Mouse (Mus musculus) intestine, postnatal 0 days (tissue): Measurements from ENCODE around the gene Olfr799. TPM values are rescaled to one million over a fixed set of nuclear protein-coding genes. Genes with fewer than 3 reads are reported as not detected.

Source experiments
- ATAC-seq: fragments of 200-750 bp; cut with Nextera tagmentation; 2 replicates; pipeline ENCODE4 v1.8.0; 2017; ENCODE audit warnings: mild to moderate bottlenecking, moderate TSS enrichment, moderate library complexity
- H3K27ac ChIP-seq: fragments of 300-500 bp; sonication (generic); 2 replicates; pipeline ENCODE4 v1.5.1; 2014; ENCODE audit warnings: mild to moderate bottlenecking, low read depth, low read length, moderate library complexity
- H3K27me3 ChIP-seq: fragments of 300-500 bp; sonication (generic); replicated peaks from 2 replicates; pipeline ENCODE4 v1.6.1; 2014; ENCODE audit warnings: low read length, mixed read lengths; ENCODE audit not compliant: control insufficient read depth, insufficient read depth
- H3K36me3 ChIP-seq: fragments of 300-500 bp; sonication (generic); 2 replicates; pipeline ENCODE4 v1.6.1; 2014; ENCODE audit warnings: mild to moderate bottlenecking, moderate library complexity; ENCODE audit not compliant: control insufficient read depth, insufficient read depth
- H3K4me1 ChIP-seq: fragments of 300-500 bp; sonication (generic); replicated peaks from 2 replicates; pipeline ENCODE4 v1.6.1; 2014; ENCODE audit warnings: antibody characterized with exemption, low read length, mixed read lengths; ENCODE audit not compliant: control insufficient read depth, insufficient read depth
- H3K4me2 ChIP-seq: fragments of 300-500 bp; sonication (generic); replicated peaks from 2 replicates; pipeline ENCODE4 v1.6.1; 2014; ENCODE audit warnings: low read depth, mild to moderate bottlenecking, moderate library complexity
- H3K4me3 ChIP-seq: fragments of 300-500 bp; sonication (generic); 2 replicates; pipeline ENCODE4 v1.5.1; 2014; ENCODE audit warnings: low read depth, low read length
- H3K9ac ChIP-seq: fragments of 300-500 bp; sonication (generic); 2 replicates; pipeline ENCODE4 v1.6.1; 2014; ENCODE audit warnings: mild to moderate bottlenecking, low read depth, low read length
- H3K9me3 ChIP-seq: fragments of 300-500 bp; sonication (generic); 2 replicates; pipeline ENCODE4 v1.6.1; 2016; ENCODE audit warnings: mixed run types; ENCODE audit not compliant: control insufficient read depth
- CTCF ChIP-seq: sonication (generic); IDR thresholded peaks from 2 replicates; pipeline ENCODE4 v1.5.1; 2016; ENCODE audit warnings: low read depth, mild to moderate bottlenecking, control low read depth, antibody characterized with exemption, moderate library complexity
- WGBS: fragments of 180-500 bp; shearing (Covaris S2); extraction: QIAGEN DNeasy Blood & Tissue Kit; methylation state at CpG from one replicate; pipeline ENCODE4 v1.1.7; 2014; 5-methylcytosine and 5-hydroxymethylcytosine counted together
- polyA plus RNA-seq: library from polyadenylated mRNA; unstranded; fragments of >200 nt; fragmentation: Nextera tagmentation; extraction: Ambion mirVana; gene quantifications from 2 replicates; pipeline ENCODE4 v1.2.1, GENCODE M21; 2015

Olfr799 gene
- polyA plus RNA-seq, result not detected in 2 replicates

GRCm38 (mm10) chr10:129637184-129637583, at the start of gene Olfr799:
Gene Olfr799 (plus strand): TSS chr10:129637484.
- Histone ChIP-seq H3K4me2 (no peak within 1 kb of the TSS), H3K27me3 (no peaks in the 10 kb centered on the region), H3K4me1 (no peaks in the 10 kb centered on the region), H3K9ac (no peak within 1 kb of the TSS), H3K27ac (no peak within 1 kb of the TSS), H3K36me3 (no peaks in the 10 kb centered on the region), H3K9me3 (no peaks in the 10 kb centered on the region), H3K4me3 (no peak within 1 kb of the TSS)
- no peak for TF ChIP-seq CTCF
- WGBS, result 27% methylated on average over 1 of the region's 1 CpGs
- ATAC-seq, result no peak

GRCm38 (mm10) chr10:129612470-129612869, 24.8 kb upstream of the Olfr799 start, which contains the start of gene Olfr796:
Gene Olfr796 (minus strand): TSS chr10:129612570.
- Histone ChIP-seq H3K27me3 (no peaks in the 10 kb centered on the region), H3K36me3 (no peaks in the 10 kb centered on the region), H3K9ac (no peak within 1 kb of the TSS), H3K4me3 (no peak within 1 kb of the TSS), H3K4me2 (no peak within 1 kb of the TSS), H3K9me3 (no peaks in the 10 kb centered on the region), H3K4me1 (no peaks in the 10 kb centered on the region), H3K27ac (no peak within 1 kb of the TSS)
- WGBS, result 91% methylated on average over 1 of the region's 1 CpGs
- no peak for ATAC-seq
- TF ChIP-seq CTCF, result no peak

DNA sequence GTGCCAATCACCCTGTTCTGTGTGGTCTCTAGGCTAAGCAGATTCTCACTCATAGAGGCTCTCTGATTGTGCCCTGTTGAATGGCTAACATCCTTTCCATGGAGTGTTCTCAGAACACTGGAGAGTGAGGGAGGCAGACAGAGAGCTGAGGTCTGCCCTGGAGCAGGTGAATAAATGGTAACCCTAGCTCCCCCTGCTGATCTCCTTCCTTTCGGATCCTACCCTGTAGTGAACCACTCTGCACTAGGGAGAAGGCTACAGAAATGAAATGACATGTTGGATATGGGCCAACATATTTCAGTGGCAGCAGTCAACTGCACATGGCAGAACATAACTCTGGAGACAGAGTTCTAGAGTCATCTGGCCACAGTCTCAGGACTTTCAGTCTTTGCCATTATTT, 15.6 kb upstream of the Olfr799 start:
- no peak for TF ChIP-seq CTCF
- ATAC-seq, result no peak
- no peaks in the 10 kb centered on the region for H3K9me3 ChIP-seq

GRCm38 (mm10) chr10:129623251-129623650, 14.0 kb upstream of the Olfr799 start:
- H3K4me2 ChIP-seq, result no peak overlapping the region
- TF ChIP-seq CTCF, result no peak
- no peak for ATAC-seq
- no peak overlapping the region for H3K4me3 ChIP-seq
- H3K27ac ChIP-seq, result no peak overlapping the region
- H3K9me3 ChIP-seq, result no peaks in the 10 kb centered on the region
- no peaks in the 10 kb centered on the region for H3K27me3 ChIP-seq
- H3K36me3 ChIP-seq, result no peaks in the 10 kb centered on the region
- no peak overlapping the region for H3K9ac ChIP-seq
- H3K4me1 ChIP-seq, result no peaks in the 10 kb centered on the region

More for the DNA sequence above, 15.6 kb upstream of the Olfr799 start:
- 16% methylated on average over 1 of the region's 1 CpGs for whole genome bisulfite sequencing
- Histone ChIP-seq H3K27me3 (no peaks in the 10 kb centered on the region), H3K4me2 (no peak overlapping the region), H3K27ac (no peak overlapping the region), H3K4me1 (no peaks in the 10 kb centered on the region), H3K4me3 (no peak overlapping the region), H3K36me3 (no peaks in the 10 kb centered on the region), H3K9ac (no peak overlapping the region)

DNA sequence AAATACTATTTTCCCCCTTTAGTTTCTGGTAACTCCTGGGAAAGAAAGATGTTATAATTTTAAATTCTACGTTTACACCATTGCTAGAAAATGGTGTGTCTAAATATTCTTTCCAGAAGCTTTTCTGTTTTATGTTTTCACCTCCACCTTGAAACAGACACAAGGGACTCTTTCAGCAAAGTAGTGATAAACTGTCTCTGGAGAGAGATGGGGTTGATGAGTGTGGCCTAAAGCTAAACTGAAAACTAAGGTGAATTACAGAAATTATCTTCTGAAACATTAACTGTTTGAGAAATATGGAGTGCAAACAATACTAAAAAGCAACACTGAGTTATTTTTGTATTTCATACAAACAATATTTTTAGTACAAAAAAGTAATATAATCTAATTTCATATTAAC, 9.4 kb upstream of the Olfr799 start, which contains the start of gene Olfr798:
Olfr798 (minus strand) TSS at position 101 of the 400 bp plus-strand sequence.
- H3K9ac ChIP-seq, result no peak within 1 kb of the TSS
- H3K27me3 ChIP-seq, result no peaks in the 10 kb centered on the region
- H3K36me3 ChIP-seq, result no peaks in the 10 kb centered on the region
- no peak within 1 kb of the TSS for H3K4me2 ChIP-seq
- H3K27ac ChIP-seq, result no peak within 1 kb of the TSS
- ATAC-seq, result no peak
- 76% methylated on average over 1 of the region's 1 CpGs for WGBS
- no peak for TF ChIP-seq CTCF
- no peak within 1 kb of the TSS for H3K4me3 ChIP-seq
- no peaks in the 10 kb centered on the region for H3K9me3 ChIP-seq
- H3K4me1 ChIP-seq, result no peaks in the 10 kb centered on the region

- no peak for ATAC-seq
- H3K27me3 ChIP-seq, result no peaks in the 10 kb centered on the region
- H3K9me3 ChIP-seq, result no peaks in the 10 kb centered on the region
- H3K9ac ChIP-seq, result no peak overlapping the region
- no peak overlapping the region for H3K4me2 ChIP-seq
- H3K36me3 ChIP-seq, result no peaks in the 10 kb centered on the region
- no peaks in the 10 kb centered on the region for H3K4me1 ChIP-seq
- no peak overlapping the region for H3K4me3 ChIP-seq
- no peak for TF ChIP-seq CTCF
- 78% methylated on average over 1 of the region's 1 CpGs for WGBS
- no peak overlapping the region for H3K27ac ChIP-seq
Measured at GRCm38 (mm10) chr10:129651763-129652162, 14.5 kb downstream of the Olfr799 start.

GRCm38 (mm10) chr10:129657394-129657793, 20.1 kb downstream of the Olfr799 start, which contains the start of gene Olfr800:
Gene Olfr800 (plus strand): TSS chr10:129657694.
- ATAC-seq, result no peak
- H3K9me3 ChIP-seq, result no peaks in the 10 kb centered on the region
- H3K27ac ChIP-seq, result no peak within 1 kb of the TSS
- no peaks in the 10 kb centered on the region for H3K4me1 ChIP-seq
- H3K9ac ChIP-seq, result no peak within 1 kb of the TSS
- TF ChIP-seq CTCF, result no peak
- no peak within 1 kb of the TSS for H3K4me3 ChIP-seq
- H3K36me3 ChIP-seq, result no peaks in the 10 kb centered on the region
- no peaks in the 10 kb centered on the region for H3K27me3 ChIP-seq
- no peak within 1 kb of the TSS for H3K4me2 ChIP-seq
